Mouse (Mus musculus) retina, adult 2 months (tissue): ENCODE results near the gene Arf1.
"Not testable (repeated sequence)": the region's sequence is repeated elsewhere in the genome, so short reads cannot be mapped to it uniquely, and the experiment has no call there.

ENCODE experiments used
- DNase-seq: peaks from one replicate; pipeline ENCODE4 v3.0.0-alpha.2; 2012; ENCODE audit warnings: low read depth, low spot score

Arf1 gene

GRCm38 (mm10) chr11:59226787-59227603, 1.1 kb downstream of the Arf1 start:
- DNase-seq: no peak

GRCm38 (mm10) chr11:59226251-59226650, 1.8 kb downstream of the Arf1 start:
- no peak for DNase-seq

- DNase-seq: no peak
These were observed 2.9 kb downstream of the Arf1 start for GRCm38 (mm10) chr11:59225167-59225566.

GRCm38 (mm10) chr11:59224470-59224869, 3.6 kb downstream of the Arf1 start:
- no peak for DNase-seq

DNA sequence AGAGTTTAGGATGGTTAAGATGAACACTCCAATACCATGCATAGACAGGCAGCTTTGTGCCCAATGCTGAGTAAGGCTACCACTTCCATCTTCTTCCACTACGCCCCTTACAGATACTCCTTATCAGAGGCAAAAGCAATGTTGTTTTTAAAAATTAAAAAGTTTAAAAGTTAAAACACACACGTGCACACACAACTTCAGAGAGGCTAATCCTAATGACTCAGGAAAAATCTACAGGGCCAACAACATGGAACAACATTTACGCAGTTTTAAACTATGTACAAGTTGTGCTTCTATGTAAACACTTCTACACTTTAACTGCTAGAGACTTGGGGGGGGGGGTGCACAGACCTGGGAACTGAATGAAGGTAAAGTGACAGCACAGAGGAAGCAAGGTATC, 4.0 kb downstream of the Arf1 start:
- no peak for DNase-seq

DNA sequence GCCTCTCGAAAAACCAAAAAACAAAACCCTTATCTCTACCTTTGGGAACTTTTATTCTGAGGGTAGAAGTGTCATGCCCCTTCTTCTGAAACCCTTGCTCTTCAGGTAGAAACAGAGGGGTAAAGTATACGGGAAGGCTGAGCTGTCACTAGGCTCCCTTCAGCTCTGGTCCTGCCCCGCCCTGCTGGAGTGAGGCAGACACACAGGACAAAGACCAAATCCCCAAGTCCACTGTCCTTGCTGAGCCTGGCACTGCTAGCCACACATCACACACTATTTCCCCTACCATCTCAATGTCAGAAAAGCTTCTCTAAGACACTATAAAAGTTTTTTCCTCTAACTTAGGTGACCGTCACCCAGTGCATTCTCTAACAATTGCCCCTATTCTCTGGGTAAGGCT, 5.8 kb downstream of the Arf1 start:
- DNase-seq: no peak

- DNase-seq: no peak
These were observed 6.5 kb downstream of the Arf1 start for GRCm38 (mm10) chr11:59221604-59222003.

GRCm38 (mm10) chr11:59219064-59219463, 9.0 kb downstream of the Arf1 start:
- DNase-seq: no peak

DNA sequence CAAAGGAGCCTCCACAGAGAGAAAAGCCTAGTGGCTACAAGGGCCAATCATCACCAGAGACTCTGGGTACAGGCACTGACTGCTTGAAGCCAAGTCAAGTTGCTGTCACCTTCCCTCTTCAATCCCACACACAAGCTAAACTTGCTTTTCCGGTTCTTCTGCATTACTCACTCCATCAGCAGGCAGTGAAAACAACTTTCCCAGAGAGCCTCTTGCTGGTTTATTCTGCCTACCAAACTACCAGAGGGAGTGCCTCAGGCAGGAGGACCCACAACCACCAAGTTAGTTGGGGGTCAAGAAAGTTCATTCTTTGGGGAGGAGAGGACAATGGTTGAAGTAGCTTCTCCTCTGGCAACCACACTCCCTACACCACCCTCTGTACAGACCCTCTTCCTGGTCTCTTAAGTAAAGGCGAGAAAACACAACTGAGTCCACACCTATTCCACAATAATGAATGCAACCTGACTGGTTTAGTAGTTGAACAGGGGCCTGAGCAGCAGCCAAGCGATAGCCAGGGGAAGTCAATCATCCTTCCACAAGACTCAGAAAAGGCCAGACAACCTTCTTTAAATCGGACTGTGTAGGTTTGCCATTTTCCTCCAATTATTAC, 9.6 kb downstream of the Arf1 start:
- DNase-seq: no peak

GRCm38 (mm10) chr11:59216955-59217354, 11.1 kb downstream of the Arf1 start:
- no peak for DNase-seq

DNA sequence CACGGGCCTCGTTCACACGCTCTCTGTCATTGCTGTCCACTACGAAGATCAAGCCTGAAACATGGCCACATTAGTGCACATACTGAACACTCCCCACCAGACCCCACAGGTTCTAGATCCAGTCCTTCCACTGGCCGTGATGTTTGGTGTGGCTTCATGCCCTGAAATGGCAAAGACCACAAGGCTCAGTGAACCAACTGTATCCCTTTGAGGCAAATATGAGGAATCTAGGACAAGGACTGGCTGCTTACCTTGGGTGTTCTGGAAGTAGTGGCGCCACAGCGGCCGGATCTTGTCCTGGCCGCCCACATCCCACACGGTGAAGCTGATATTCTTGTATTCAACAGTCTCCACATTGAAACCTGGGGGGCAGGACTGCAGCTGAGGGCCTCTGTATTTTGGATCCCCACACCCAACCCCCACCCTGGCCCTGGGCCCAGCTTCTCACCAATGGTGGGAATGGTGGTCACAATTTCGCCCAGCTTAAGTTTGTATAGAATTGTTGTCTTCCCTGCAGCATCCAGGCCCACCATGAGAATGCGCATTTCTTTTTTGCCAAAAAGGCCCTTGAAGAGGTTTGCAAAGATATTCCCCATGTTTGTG, 15.1 kb downstream of the Arf1 start:
- DNase-seq: no peak

DNA sequence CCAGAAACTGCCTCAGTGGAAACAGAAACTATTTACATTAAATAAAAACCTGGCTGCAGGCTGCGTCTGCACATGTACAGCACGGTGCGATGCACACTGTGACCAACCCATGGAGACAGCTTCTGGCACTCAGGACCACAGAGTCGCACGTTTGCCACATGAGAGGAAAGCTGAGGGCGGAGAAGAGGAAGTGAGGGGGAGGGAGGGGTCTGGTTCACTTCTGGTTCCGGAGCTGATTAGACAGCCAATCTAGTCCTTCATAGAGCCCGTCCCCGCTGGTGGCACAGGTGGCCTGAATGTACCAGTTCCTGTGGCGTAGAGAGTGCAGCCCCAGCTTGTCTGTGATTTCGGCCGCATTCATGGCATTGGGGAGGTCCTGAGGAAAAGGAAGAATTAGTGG, 15.8 kb downstream of the Arf1 start:
- not testable (repeated sequence) for DNase-seq

GRCm38 (mm10) chr11:59211561-59211960, 16.5 kb downstream of the Arf1 start:
- DNase-seq: not testable (repeated sequence)

GRCm38 (mm10) chr11:59210020-59210419, 18.1 kb downstream of the Arf1 start:
- no peak for DNase-seq

- DNase-seq: no peak
These were observed 18.5 kb downstream of the Arf1 start for GRCm38 (mm10) chr11:59209580-59209979.

- no peak for DNase-seq
These were observed 19.0 kb downstream of the Arf1 start for GRCm38 (mm10) chr11:59209003-59209441.

GRCm38 (mm10) chr11:59208153-59208831, 19.8 kb downstream of the Arf1 start, which contains the start of gene 2310033P09Rik:
2310033P09Rik (plus strand) TSS chr11:59208321.
- peak; percentile 92 for DNase-seq

DNA sequence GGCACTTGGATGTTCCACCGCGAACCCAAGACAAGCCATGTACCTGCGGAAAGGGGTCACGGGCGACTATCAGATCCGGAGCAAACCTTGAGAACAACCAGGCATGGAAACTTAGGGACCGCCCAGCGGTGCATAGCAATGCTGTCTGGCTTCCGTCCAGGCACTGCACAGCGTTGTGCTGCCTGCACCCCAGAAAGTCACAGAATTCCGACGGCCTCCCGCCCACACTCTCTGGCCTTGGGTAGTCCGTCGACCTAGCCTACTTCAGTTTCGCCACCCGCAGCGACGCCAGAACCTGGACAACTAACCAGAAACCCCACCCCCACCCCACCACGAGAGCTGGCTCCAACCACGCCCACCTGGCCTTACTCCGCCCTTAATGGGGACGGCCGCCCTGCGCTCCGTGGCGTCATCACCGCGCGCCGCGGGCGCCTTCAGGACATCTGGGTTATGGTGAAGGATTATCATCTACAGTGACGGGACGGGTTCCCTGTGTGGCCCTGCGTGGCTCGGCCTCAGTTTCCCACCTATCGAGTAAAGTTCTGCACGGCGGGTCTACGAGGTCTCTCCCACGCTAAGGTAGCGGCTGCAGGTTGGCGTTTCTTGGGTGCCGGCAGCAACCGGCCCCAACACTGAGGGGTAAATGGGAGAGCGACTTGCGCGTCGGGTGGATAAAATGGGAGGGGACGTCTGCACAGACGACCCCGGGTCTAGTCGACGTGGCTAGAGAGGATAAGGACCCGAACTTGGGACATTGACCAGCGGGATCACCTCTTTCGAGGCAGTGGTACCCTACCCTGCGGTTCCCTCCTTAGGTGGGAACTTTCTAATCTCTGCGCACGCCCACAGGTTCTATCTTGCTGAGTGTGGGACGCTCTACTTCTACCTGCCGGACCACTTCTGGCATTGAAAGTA, 25.7 kb downstream of the Arf1 start, which contains the start of gene Mrpl55:
Mrpl55 (plus strand) TSS at position 406 of the 915 bp plus-strand sequence.
- peak; percentile 90 for DNase-seq

- DNase-seq: no peak
These were observed 26.7 kb downstream of the Arf1 start for GRCm38 (mm10) chr11:59201216-59202002.

DNA sequence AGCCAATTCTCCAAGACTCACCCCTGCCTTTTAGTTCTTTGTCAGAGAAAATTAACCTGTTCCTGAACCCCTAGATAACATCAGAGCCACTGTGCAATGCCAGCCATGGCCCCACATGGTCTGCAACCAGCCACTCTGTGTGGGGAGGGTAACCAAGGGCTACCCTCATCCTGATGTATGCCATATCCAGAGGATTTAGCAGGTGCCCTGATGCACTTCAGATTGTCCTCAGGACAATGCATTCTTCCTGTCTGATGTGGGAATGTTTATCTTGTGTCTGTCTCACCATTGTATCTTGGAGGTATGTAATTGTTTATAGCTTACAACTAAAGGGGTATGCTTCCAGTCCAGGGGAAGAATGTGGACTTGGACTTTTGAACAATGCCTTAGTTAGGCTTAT, 31.8 kb downstream of the Arf1 start:
- no peak for DNase-seq
